Mouse (Mus musculus): ENCODE results near the gene Echdc2. TPM values are rescaled to one million over a fixed set of nuclear protein-coding genes. Genes with fewer than 3 reads are reported as not detected.

The Echdc2 gene
- polyA plus RNA-seq (2015; fragmentation: Illumina TruSeq; extraction: RNeasy Lipid Tissue Mini Kit (QIAGEN cat#74804); ENCODE audit: insufficient read depth, low read depth, low replicate concordance), result 145 TPM

GRCm38 (mm10) chr4:108165152-108165895 lies at the start of gene Echdc2:
Gene Echdc2, plus strand, starts transcription at chr4:108165437.

GRCm38 (mm10) chr4:108144880-108145279 lies 20.4 kb upstream of the Echdc2 start, which contains the start of gene Scp2:
Gene Scp2, minus strand, starts transcription at chr4:108144998.

GRCm38 (mm10) chr4:108217332-108218179 lies 52.3 kb downstream of the Echdc2 start, which contains the start of gene Zyg11a:
Gene Zyg11a, minus strand, starts transcription at chr4:108218048.

Other genes with a start within 250 kb of the Echdc2 start
- 12.1 TPM for gene Cpt2, start 241.8 kb upstream of the Echdc2 start, polyA plus RNA-seq (2015; fragmentation: Illumina TruSeq; extraction: RNeasy Lipid Tissue Mini Kit (QIAGEN cat#74804); ENCODE audit: insufficient read depth, low read depth, low replicate concordance)
- 0.26 TPM for gene Slc1a7, start 197.1 kb upstream of the Echdc2 start, polyA plus RNA-seq (2015; fragmentation: Illumina TruSeq; extraction: RNeasy Lipid Tissue Mini Kit (QIAGEN cat#74804); ENCODE audit: insufficient read depth, low read depth, low replicate concordance)
- 10.8 TPM for gene Podn, start 69.0 kb upstream of the Echdc2 start, polyA plus RNA-seq (2015; fragmentation: Illumina TruSeq; extraction: RNeasy Lipid Tissue Mini Kit (QIAGEN cat#74804); ENCODE audit: insufficient read depth, low read depth, low replicate concordance)
- gene Scp2, start 20.4 kb upstream of the Echdc2 start, polyA plus RNA-seq (2015; fragmentation: Illumina TruSeq; extraction: RNeasy Lipid Tissue Mini Kit (QIAGEN cat#74804); ENCODE audit: insufficient read depth, low read depth, low replicate concordance), result 60.6 TPM
- gene Zyg11a, start 52.6 kb downstream of the Echdc2 start, polyA plus RNA-seq (2015; fragmentation: Illumina TruSeq; extraction: RNeasy Lipid Tissue Mini Kit (QIAGEN cat#74804); ENCODE audit: insufficient read depth, low read depth, low replicate concordance), result not detected
- 2.5 TPM for gene Zyg11b, start 135.7 kb downstream of the Echdc2 start, polyA plus RNA-seq (2015; fragmentation: Illumina TruSeq; extraction: RNeasy Lipid Tissue Mini Kit (QIAGEN cat#74804); ENCODE audit: insufficient read depth, low read depth, low replicate concordance)
- gene Coa7, start 162.7 kb downstream of the Echdc2 start, polyA plus RNA-seq (2015; fragmentation: Illumina TruSeq; extraction: RNeasy Lipid Tissue Mini Kit (QIAGEN cat#74804); ENCODE audit: insufficient read depth, low read depth, low replicate concordance), result 0.92 TPM
- gene Shisal2a, start 217.9 kb downstream of the Echdc2 start, polyA plus RNA-seq (2015; fragmentation: Illumina TruSeq; extraction: RNeasy Lipid Tissue Mini Kit (QIAGEN cat#74804); ENCODE audit: insufficient read depth, low read depth, low replicate concordance), result not detected
- 4.0 TPM for gene Gpx7, start 241.5 kb downstream of the Echdc2 start, polyA plus RNA-seq (2015; fragmentation: Illumina TruSeq; extraction: RNeasy Lipid Tissue Mini Kit (QIAGEN cat#74804); ENCODE audit: insufficient read depth, low read depth, low replicate concordance)